Mouse (Mus musculus) forebrain, embryonic 16.5 days (tissue): ENCODE measurements around the gene Trim2. TPM values are rescaled to one million over a fixed set of nuclear protein-coding genes. Genes with fewer than 3 reads are reported as not detected.

Experiments
- ATAC-seq: fragments of 200-750 bp; cut with Nextera tagmentation; 2 replicates; pipeline ENCODE4 v1.8.0; 2017; ENCODE audit warnings: mild to moderate bottlenecking, moderate library complexity
- H3K27ac ChIP-seq: fragments of 300-500 bp; sonication (generic); 2 replicates; pipeline ENCODE4 v1.5.1; 2014; ENCODE audit warnings: low read length, control low read depth
- H3K27me3 ChIP-seq: fragments of 300-500 bp; sonication (generic); replicated peaks from 2 replicates; pipeline ENCODE4 v1.6.1; 2014; ENCODE audit warnings: low read length; ENCODE audit not compliant: control insufficient read depth, insufficient read depth
- H3K36me3 ChIP-seq: fragments of 300-500 bp; sonication (generic); 2 replicates; pipeline ENCODE4 v1.6.1; 2014; ENCODE audit not compliant: control insufficient read depth, insufficient read depth
- H3K4me1 ChIP-seq: fragments of 300-500 bp; sonication (generic); replicated peaks from 2 replicates; pipeline ENCODE4 v1.6.1; 2014; ENCODE audit warnings: low read length; ENCODE audit not compliant: control insufficient read depth, insufficient read depth
- H3K4me2 ChIP-seq: fragments of 300-500 bp; sonication (generic); 2 replicates; pipeline ENCODE4 v1.6.1; 2014; ENCODE audit warnings: mild to moderate bottlenecking, low read length, control low read depth
- H3K4me3 ChIP-seq: fragments of 300-500 bp; sonication (generic); replicated peaks from 2 replicates; pipeline ENCODE4 v1.5.1; 2014; ENCODE audit warnings: mild to moderate bottlenecking, low read length, control low read depth
- H3K9ac ChIP-seq: fragments of 300-500 bp; sonication (generic); replicated peaks from 2 replicates; pipeline ENCODE4 v1.6.1; 2014; ENCODE audit warnings: low read depth, low read length, control low read depth
- H3K9me3 ChIP-seq: fragments of 300-500 bp; sonication (generic); 2 replicates; pipeline ENCODE4 v1.6.1; 2016; ENCODE audit warnings: low read length; ENCODE audit not compliant: control insufficient read depth
- WGBS: fragments of 180-500 bp; shearing (Covaris S2); extraction: QIAGEN DNeasy Blood & Tissue Kit; methylation state at CpG from one replicate; pipeline ENCODE4 v1.1.7; 2014; 5-methylcytosine and 5-hydroxymethylcytosine counted together
- polyA plus RNA-seq: library from polyadenylated mRNA; unstranded; fragments of >200 nt; fragmentation: Nextera tagmentation; extraction: Ambion mirVana; gene quantifications from 2 replicates; pipeline ENCODE4 v1.2.1, GENCODE M21; 2015

Trim2 gene
- 195 and 201 TPM in 2 replicates for polyA plus RNA-seq

DNA sequence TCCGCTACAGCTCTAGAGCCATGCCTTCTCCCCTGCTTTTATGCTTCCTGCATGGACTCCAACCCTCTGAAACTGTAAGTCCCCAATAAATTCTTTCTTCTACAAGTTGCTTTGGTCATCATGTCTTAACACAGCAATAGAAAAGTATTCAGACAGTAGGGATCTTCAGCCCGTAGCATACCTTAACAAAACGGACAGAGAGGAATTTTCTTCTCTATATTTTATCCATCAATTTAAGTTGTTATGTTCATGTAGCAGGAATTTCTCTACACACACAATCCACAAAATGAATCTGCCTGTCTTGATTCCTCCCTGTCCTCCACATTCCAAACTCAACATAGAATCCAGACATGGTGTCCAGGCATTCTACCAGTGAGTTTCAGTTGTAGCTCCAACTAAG, at the start of gene Trim2:
Gene Trim2 (minus strand): TSS at position 101 of the 400 bp plus-strand sequence.
- no peaks in the 10 kb centered on the region for H3K9me3 ChIP-seq
- H3K27me3 ChIP-seq = no peaks in the 10 kb centered on the region
- H3K36me3 ChIP-seq = no peaks in the 10 kb centered on the region
- H3K4me1 ChIP-seq = peaks cover 36% of the 10 kb centered on the region
- peak within 1 kb of the TSS; percentile 55 for H3K4me2 ChIP-seq
- H3K9ac ChIP-seq = peak within 1 kb of the TSS; percentile 87
- WGBS = 98% methylated on average over 3 of the region's 3 CpGs
- ATAC-seq = no peak
- H3K4me3 ChIP-seq = peak within 1 kb of the TSS; percentile 64
- H3K27ac ChIP-seq = peak within 1 kb of the TSS; percentile 99

GRCm38 (mm10) chr3:84355930-84356689, 49.4 kb upstream of the Trim2 start:
- Histone ChIP-seq H3K36me3 (no peaks in the 10 kb centered on the region), H3K4me3 (no peak overlapping the region), H3K9me3 (no peaks in the 10 kb centered on the region), H3K4me2 (no peak overlapping the region), H3K4me1 (peaks cover 3% of the 10 kb centered on the region), H3K27me3 (no peaks in the 10 kb centered on the region), H3K27ac (no peak overlapping the region), H3K9ac (no peak overlapping the region)
- ATAC-seq = peak; percentile 59; the same call in 1 of the 2 replicates
- WGBS = 40% methylated on average over 12 of the region's 12 CpGs

- 56% methylated on average over 5 of the region's 5 CpGs for WGBS
- ATAC-seq = no peak
- no peak overlapping the region for H3K9ac ChIP-seq
- H3K9me3 ChIP-seq = no peaks in the 10 kb centered on the region
- H3K27ac ChIP-seq = no peak overlapping the region
- no peaks in the 10 kb centered on the region for H3K36me3 ChIP-seq
- H3K4me2 ChIP-seq = no peak overlapping the region
- H3K27me3 ChIP-seq = no peaks in the 10 kb centered on the region
- peaks cover 3% of the 10 kb centered on the region for H3K4me1 ChIP-seq
- H3K4me3 ChIP-seq = no peak overlapping the region
These were observed 45.8 kb upstream of the Trim2 start for GRCm38 (mm10) chr3:84352353-84353034.

DNA sequence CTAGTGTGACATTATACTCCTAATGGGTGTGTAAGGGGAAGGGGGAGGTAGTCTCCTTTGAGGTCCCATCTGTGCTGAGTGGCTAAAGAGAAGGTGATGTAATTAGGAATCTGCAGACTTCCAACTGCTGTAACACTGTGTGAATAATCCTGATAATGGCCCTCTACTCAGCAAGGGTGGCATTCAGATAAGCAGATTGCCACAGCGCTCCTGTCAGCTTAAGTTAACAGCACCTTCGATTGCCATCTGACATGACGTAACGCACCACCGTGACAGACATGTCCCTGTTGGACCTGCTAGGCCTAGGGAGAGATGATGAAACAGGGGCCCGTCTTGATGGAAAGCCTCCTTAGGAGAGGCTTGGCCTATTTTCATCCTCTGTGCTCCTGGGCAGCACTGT, 43.6 kb upstream of the Trim2 start:
- peaks cover 3% of the 10 kb centered on the region for H3K4me1 ChIP-seq
- no peaks in the 10 kb centered on the region for H3K27me3 ChIP-seq
- no peak overlapping the region for H3K27ac ChIP-seq
- no peaks in the 10 kb centered on the region for H3K36me3 ChIP-seq
- ATAC-seq = no peak
- 78% methylated on average over 6 of the region's 6 CpGs for whole genome bisulfite sequencing
- H3K9ac ChIP-seq = no peak overlapping the region
- H3K4me3 ChIP-seq = no peak overlapping the region
- H3K9me3 ChIP-seq = no peaks in the 10 kb centered on the region
- no peak overlapping the region for H3K4me2 ChIP-seq

GRCm38 (mm10) chr3:84349771-84350170, 43.1 kb upstream of the Trim2 start:
- ATAC-seq = no peak
- H3K4me3 ChIP-seq = no peak overlapping the region
- H3K9ac ChIP-seq = no peak overlapping the region
- H3K27ac ChIP-seq = no peak overlapping the region
- H3K4me1 ChIP-seq = peaks cover 5% of the 10 kb centered on the region
- H3K36me3 ChIP-seq = no peaks in the 10 kb centered on the region
- WGBS = 92% methylated on average over 10 of the region's 10 CpGs
- no peaks in the 10 kb centered on the region for H3K9me3 ChIP-seq
- H3K27me3 ChIP-seq = no peaks in the 10 kb centered on the region
- no peak overlapping the region for H3K4me2 ChIP-seq

- ATAC-seq = no peak
- peaks cover 5% of the 10 kb centered on the region for H3K4me1 ChIP-seq
- WGBS = 77% methylated on average over 4 of the region's 4 CpGs
These were observed 40.7 kb upstream of the Trim2 start for GRCm38 (mm10) chr3:84347426-84347825.

GRCm38 (mm10) chr3:84346456-84347150, 39.9 kb upstream of the Trim2 start:
- ATAC-seq = no peak
- no peak overlapping the region for H3K9ac ChIP-seq
- WGBS = 25% methylated on average over 10 of the region's 10 CpGs

More at GRCm38 (mm10) chr3:84347426-84347825, 40.7 kb upstream of the Trim2 start:
- H3K9me3 ChIP-seq = no peaks in the 10 kb centered on the region
- H3K27me3 ChIP-seq = no peaks in the 10 kb centered on the region
- H3K36me3 ChIP-seq = no peaks in the 10 kb centered on the region
- no peak overlapping the region for H3K9ac ChIP-seq
- H3K4me2 ChIP-seq = no peak overlapping the region
- no peak overlapping the region for H3K4me3 ChIP-seq
- no peak overlapping the region for H3K27ac ChIP-seq

GRCm38 (mm10) chr3:84345646-84345980, 38.9 kb upstream of the Trim2 start:
- H3K36me3 ChIP-seq = no peaks in the 10 kb centered on the region
- no peak overlapping the region for H3K4me3 ChIP-seq
- no peaks in the 10 kb centered on the region for H3K9me3 ChIP-seq
- no peak overlapping the region for H3K27ac ChIP-seq
- WGBS = 43% methylated on average over 6 of the region's 6 CpGs
- H3K27me3 ChIP-seq = no peaks in the 10 kb centered on the region
- peak overlapping the region; percentile 61 for H3K4me2 ChIP-seq
- H3K4me1 ChIP-seq = peaks cover 9% of the 10 kb centered on the region
- no peak for ATAC-seq
- H3K9ac ChIP-seq = no peak overlapping the region

More at GRCm38 (mm10) chr3:84346456-84347150, 39.9 kb upstream of the Trim2 start:
- no peak overlapping the region for H3K4me3 ChIP-seq
- H3K27me3 ChIP-seq = no peaks in the 10 kb centered on the region
- H3K4me2 ChIP-seq = no peak overlapping the region
- H3K36me3 ChIP-seq = no peaks in the 10 kb centered on the region
- H3K9me3 ChIP-seq = no peaks in the 10 kb centered on the region
- peaks cover 5% of the 10 kb centered on the region for H3K4me1 ChIP-seq
- H3K27ac ChIP-seq = no peak overlapping the region
